Mouse (Mus musculus): Measurements from ENCODE around the gene Gm47791.

Gm47791 gene

DNA sequence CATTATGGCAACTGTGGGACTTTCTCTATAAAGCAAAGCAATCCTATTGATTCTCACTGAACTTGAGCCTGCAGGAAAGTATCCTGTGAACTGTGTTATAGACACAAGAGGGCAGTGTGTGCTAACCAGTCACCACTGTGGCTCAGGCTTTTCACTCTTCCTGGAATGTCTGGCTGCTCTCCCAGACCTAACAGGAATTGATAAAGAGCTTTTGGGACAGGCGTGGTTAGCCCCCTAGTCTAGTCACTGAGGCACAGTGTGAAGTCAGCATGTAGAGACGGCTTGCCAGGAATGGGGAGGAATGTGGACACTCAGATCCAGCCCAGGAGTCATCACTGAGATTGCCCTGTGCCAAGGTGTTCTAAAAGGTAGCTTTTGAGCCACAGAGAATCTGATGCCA is 16.4 kb upstream of the Gm47791 start:
- peak; percentile 51 for DNase-seq (ENCODE audit: low read depth, low spot score)

DNA sequence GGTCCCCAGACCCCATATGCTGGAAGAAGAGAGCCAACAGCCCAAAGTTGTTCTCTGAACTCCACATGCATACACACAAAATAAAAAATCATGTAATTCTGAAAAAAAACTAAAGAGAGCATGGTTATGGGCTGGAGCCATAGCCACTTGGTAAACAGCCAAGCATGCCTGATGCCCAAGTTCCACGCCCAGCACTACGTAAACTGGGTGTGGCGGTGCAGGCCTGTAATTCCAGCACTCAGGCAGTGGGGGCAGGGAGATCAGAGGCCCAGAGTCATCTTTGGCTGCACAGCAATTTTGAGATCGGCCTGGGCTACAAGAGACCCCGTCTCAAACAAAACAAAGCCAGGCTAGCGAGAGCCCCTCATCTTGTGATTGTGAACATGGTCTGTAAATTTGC is 14.5 kb upstream of the Gm47791 start:
- no peak for DNase-seq (ENCODE audit: low read depth, low spot score)

DNA sequence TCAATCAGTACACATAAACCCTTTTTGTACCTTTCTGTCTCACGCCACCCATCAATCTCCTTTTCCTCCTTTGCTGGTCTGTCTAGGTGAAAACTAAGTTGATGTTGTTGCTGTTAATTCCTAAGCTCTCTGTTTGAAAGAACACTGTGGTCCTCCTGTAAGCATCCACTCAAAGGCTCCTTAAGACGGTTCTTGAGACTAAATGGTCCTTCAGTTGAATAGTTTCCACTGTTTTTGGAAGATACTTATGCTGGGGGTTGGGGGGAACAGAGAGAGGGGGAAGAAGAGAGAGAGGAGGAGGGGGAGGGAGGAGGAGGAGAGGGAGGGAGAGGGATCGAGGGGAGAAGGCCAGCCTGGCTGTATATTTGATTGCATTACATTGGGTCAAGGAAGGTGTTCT is 12.5 kb upstream of the Gm47791 start:
- DNase-seq (ENCODE audit: low read depth, low spot score): no peak

DNA sequence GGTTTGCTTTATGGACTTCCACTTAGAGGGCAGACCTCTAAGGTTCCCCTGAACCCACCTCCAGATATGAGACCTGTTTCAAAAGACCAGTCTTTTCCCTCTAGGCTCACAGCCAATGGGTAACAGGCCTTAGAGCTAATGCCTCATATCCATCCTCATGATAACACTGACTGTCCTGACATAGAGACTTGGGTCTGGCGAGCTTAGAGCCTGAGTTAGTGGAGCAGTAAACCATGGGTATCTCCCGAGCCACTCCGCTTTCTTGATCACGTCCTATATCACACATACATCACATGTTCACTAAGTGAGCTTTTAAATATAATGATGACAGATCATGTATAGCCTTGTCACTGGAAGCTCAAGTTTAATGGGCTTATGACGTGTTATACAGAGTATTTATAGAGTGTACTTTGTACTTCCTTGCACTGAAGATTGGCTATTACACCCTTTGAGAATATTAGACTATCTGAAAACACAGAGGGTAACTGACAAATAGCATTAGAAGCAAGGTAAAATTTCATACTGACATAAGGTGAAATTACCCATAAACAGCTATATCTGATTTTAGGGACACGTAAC is 8.4 kb upstream of the Gm47791 start:
- DNase-seq (ENCODE audit: low read depth, low spot score): no peak

DNA sequence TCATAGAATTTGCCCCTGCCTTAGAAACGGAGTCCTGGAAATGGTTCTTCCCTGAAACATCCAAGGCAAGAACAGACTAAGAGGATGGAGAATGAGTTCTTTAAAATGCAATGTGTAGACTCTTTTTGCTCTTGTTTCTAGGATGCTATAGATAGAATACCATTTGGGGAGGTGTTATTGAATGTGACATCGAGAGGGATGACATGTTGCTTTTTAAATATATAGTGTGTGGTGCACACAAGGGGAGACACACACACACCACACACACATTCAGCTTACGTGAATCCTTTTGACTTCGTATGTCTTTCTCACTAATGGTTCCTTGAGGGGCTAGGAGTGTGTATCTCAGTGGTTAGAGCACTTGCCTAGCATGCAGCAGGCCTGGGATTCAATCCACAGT is 4.2 kb upstream of the Gm47791 start:
- DNase-seq (ENCODE audit: low read depth, low spot score): no peak

DNA sequence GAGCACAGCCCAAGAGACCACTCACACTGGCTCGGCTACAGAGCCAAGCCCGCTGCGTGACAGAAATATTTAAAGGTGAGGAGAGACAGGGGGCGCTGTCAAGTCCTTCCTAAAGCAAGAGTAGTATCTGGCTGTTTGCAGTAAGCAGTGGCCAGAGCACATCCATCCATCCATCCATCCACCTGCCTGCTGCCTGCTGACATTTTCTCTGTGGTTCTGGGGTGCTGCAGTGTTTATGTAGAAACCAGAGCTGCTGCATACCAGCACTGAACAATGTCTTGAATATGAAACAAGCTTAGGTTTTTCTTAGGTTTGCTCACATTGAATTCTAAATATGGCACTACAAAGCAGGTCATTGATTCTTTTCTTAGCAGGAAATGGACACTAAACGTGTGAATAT is 2.2 kb upstream of the Gm47791 start:
- no peak for DNase-seq (ENCODE audit: low read depth, low spot score)

DNA sequence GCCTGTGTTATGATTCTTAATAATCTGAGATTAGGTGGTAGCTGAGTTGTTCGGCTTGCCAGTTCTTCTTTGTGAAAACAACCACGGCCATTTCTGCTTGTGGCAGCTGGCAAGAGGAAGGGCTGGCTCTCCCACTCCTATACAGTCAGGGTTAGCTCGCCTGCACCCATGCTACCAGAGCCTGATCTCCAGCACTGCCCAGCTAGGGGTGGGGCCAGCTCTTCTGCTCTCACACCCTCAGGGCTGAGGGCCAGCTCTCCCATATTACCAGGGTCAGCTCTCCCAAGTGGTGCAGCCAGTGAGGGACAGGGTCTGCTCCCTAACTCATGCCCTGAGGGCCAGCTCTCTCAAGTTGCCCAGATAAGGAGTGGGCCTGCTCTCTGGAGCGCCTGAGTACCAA is 1.4 kb upstream of the Gm47791 start:
- no peak for DNase-seq (ENCODE audit: low read depth, low spot score)

DNA sequence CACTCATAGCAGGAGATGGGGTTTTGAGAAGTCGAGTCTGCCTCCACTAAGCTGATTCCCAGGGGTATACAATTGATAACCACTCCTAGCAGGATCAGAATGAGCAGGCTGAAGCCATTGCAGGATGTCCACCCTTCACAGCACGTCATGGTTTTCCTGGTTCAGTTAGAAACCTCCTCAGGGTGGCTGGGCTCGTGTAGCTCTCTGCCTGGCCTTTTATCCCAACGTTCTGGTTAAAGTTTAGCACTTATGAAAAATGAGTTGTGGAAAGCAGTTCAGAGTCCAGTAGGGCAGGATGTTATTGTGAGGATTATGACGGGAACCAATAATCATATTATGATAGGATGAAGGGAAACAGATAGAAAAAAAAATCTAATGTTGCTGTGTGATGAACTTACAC is 2.8 kb downstream of the Gm47791 start, which contains the start of gene Tm4sf20:
Gene Tm4sf20 (minus strand): TSS at position 193 of the 400 bp plus-strand sequence.
- DNase-seq (ENCODE audit: low read depth, low spot score): no peak

DNA sequence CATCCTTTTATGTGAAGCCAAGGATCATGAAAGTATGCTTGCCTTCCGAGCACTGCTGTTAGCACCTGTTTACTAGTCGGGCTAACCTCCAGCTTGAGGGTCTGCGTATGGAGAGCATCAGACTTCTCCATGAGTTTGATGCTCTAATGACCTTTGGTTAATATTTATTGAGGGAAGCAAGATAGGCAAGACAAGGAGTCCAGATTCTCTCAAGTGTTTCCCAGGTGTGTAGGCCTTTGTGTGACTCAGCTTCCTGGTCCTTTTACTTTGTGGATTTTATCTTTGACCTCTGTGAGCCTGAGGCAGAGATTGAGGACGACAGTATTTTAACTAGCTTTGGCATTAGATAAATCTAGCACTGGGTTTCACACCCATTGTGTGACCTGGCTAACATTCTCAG is 4.4 kb downstream of the Gm47791 start:
- DNase-seq (ENCODE audit: low read depth, low spot score): no peak

DNA sequence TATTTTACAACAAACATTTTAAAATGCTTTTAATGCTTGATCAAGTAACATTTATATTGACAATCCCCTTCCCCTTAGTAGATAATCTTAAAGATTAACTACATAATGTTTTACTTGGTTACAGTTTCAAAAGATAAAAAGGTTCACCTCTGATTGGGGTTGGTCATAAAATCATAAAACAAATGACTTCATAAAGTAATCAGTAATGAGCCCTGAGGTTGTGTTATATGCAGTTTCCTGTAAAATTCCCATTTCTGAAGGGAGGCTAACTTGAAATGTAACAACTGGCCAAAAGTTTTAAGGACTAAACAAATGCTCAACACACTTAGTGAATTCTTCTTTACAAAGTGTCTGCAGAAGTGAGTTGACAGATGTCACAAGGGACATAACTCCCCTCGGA is 4.8 kb downstream of the Gm47791 start:
- DNase-seq (ENCODE audit: low read depth, low spot score): no peak

DNA sequence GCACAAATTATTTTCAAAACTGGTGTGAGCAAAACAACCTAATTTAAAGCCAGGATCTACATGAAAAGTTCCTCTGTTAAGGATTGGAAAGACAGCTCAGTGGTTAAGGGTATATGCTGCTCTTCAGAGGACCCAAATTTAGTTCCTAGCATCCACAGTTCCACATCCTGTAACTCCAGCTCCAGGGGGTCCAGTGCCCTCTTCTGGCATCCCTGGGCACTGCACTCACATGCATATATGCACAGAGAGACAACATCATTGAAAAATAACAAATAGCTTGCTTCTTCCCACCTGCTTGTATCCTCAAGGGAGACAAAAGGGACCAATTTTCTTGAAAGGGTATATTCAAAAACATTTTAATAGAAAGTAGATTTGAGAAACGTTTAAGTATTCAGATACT is 8.8 kb downstream of the Gm47791 start:
- DNase-seq (ENCODE audit: low read depth, low spot score): no peak

DNA sequence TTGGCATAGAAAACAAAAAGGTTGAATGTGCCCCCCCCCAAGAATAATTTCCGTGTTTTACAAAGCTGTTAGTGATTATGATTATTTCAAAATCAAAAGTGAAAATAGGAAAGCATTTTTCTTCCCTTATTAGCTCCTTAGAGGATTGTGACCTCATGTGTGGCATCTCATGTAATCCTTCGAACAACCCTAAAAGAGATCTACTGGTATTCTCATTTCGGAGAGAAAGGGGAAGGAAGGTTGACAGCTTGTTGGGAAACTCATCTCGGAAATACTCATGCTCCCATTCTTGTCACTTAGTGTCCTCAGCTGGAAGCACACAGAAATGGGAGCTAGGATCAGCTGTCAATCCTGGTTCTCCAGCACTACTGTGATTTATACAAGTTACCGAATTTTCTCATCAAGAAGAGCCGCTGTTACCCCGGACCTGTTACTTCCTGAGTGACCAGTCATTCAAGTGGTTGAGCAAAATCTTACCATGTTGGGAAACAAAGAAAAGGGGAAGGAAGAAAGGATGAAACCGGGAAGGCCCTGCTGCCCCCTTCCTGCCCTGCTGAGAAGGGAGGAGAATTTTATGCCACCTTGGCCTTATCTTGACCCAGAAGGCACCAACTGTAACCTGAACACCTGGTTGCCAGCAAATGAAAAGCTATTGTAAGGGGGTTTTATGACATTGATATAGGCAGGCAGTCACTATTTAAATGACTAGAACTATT is 9.4 kb downstream of the Gm47791 start:
- no peak for DNase-seq (ENCODE audit: low read depth, low spot score)

DNA sequence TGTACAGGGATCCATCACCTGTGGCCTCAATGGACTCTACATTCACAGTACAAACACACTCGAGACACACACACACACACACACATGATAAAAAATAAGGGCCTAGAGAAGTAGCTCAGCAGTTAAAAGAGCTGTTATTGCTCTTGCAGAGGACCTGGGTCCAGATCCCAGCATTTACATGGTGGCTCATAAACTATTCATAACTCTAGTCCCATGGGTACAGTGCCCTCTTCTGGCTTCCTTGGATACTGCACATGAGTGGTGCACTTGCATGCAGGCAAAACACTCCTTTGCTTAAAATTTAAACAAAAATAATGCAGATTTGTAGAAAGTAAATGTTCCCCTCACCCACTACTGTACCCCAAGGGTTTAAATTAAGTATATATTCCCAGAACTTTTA is 11.5 kb downstream of the Gm47791 start:
- DNase-seq (ENCODE audit: low read depth, low spot score): no peak

DNA sequence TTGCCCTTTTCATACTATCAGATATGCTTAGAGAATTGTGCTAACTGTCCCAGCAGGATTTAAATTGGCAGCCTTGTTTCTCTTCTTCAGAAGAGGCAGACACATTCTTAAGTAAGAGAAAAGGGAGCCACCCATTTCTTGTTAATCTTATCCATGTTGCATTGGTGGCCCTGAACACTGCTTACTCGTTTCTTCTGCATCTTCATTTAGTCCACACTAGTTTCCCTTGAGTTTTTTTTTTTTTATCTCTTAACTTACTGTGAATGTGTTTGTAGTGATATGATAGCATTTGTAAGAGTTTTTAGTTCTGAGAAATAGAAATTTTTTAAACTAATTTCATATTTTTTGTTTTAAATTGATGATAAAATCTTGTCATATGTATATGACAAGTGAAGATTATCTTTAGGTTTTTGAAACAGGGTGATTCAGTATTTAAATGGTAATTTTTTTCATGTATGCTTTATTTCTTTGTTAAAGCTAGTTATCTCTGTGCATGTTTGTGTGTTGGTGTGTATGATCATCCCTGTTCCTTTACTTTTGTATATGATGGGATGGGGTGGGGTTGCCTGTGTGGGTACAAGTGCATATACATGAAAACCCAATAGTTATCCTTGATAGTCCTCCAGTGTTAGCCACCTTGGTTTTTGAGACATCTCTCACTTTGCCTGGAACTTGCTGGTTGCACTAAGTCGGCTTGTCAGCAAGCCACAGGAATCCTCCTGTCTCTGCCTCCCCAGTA is 23.2 kb downstream of the Gm47791 start:
- no peak for DNase-seq (ENCODE audit: low read depth, low spot score)

DNA sequence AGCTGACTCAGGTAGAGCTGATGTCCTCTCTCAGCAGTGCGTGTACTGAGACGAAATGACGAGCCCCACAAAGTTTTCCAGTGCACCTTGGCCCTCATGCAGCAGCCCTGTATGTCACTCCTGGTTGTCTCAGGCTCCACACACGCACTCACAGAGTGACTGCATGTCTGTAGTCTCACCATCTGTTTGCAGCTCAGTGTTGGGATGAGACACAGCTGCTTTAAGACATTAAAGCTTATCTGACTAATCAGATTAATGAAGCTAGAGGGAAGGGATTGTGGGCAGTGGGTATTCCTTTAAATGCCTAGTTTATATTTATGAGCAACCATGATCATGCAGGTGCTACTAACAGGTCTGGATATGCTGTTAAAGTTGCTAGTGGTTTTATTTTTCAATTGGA is 24.6 kb downstream of the Gm47791 start:
- no peak for DNase-seq (ENCODE audit: low read depth, low spot score)

DNA sequence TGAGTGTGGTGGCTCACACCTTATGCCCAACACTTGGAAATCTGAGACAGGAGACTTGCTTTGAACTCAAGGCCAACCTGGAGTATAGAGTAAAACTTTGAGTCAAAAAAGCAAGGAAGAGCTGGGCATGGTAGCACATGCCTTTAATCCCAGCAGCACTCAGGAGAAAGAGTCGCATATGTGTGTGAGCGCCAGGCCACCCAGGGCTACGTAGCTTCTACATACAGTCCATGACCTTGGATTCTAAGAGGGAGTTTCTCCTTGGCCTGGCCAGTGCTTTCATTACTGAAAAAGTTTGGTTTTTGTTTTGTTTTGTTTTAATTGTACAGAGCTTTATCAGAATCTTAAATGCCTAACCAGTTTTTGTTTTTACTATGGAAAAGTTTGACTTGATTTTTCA is 27.1 kb downstream of the Gm47791 start:
- DNase-seq (ENCODE audit: low read depth, low spot score): no peak

DNA sequence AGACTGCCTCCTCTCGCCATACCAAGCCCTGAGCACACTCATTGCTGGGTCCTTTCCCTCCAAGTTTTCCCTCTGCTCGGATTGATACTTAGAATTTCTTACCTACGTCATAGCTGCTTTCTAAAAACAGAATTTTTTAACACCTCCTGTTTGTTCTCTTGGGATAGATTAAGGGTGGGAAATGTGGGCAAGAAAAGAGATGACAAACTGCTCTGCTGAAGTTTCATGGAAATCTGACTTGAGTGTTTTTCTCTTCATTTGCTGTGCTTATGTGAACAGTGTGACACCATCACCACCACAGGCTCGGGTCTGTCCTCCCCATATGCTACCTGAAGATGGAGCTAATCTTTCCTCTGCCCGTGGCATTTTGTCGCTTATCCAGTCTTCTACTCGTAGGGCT is 29.5 kb downstream of the Gm47791 start:
- DNase-seq (ENCODE audit: low read depth, low spot score): no peak

DNA sequence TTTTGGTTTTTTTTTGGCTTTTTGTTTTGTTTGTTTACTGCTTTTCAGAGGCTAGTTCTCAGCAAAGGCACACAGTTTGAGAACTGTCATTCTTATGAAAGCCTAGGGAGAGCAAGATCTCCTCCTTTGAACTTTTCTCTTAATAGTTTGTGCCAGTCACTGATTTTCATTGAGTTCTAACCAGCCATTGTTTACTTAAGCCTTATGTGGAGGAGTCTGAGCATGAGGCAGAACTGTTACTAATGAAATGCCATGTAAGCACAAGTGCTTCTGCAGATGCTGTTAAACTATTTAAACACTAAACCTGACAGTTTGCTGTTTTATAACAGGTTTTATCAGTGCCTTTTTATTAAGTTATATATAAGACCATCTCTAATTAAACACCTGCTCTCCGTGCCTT is 33.0 kb downstream of the Gm47791 start:
- no peak for DNase-seq (ENCODE audit: low read depth, low spot score)

DNA sequence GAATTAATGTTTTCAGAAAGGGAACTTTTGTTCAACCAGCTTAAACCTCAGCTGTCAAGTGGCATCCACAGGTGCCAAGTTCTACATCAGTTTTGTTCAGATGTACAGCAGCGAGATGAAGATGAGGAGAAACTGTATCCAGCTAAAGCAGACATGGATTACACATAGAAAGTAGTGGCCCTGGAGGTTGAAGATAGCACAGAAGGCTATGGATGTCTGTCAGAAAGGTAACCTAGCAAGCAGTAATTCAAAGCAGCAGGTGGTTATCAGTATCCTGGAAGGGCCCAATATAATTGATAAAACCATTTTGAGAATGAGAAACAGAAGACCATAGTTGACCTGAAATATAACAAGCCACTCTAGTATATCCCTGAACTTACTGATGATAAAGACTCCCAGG is 37.7 kb downstream of the Gm47791 start:
- DNase-seq (ENCODE audit: low read depth, low spot score): no peak

DNA sequence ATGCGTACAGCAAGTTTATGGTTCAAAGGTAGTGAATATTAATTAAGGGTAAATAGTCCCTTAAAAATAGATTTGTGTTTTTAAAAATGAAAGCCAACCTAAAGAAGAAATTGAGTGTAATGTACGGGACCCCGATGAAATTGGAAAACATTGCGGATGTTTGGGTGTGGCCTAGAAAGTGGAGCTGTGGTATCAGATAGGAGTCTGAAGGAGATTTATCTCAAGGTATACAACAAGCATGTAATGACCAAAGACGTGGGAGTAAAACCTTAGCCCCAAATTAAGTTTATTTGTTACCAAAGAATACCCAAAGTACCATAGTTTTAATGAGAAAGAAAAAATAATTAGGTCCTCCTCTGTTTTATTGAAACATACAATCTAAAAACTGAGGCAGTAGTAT is 44.6 kb downstream of the Gm47791 start:
- DNase-seq (ENCODE audit: low read depth, low spot score): no peak

DNA sequence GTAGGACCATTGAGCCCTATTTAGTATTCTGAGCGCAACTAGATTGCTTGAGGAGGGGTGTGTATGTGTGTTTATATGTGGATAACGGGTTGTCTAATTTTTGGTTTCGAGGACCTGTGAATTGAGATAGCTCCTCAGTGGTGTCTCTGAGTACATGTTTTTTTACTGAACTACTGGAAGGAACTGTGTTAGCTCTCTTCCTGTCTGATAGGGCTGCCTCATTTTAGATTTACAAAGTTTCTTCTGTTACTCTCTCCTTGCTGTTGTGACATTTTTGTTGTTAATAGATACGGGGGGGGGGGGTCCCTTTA is 45.2 kb downstream of the Gm47791 start:
- no peak for DNase-seq (ENCODE audit: low read depth, low spot score)

DNA sequence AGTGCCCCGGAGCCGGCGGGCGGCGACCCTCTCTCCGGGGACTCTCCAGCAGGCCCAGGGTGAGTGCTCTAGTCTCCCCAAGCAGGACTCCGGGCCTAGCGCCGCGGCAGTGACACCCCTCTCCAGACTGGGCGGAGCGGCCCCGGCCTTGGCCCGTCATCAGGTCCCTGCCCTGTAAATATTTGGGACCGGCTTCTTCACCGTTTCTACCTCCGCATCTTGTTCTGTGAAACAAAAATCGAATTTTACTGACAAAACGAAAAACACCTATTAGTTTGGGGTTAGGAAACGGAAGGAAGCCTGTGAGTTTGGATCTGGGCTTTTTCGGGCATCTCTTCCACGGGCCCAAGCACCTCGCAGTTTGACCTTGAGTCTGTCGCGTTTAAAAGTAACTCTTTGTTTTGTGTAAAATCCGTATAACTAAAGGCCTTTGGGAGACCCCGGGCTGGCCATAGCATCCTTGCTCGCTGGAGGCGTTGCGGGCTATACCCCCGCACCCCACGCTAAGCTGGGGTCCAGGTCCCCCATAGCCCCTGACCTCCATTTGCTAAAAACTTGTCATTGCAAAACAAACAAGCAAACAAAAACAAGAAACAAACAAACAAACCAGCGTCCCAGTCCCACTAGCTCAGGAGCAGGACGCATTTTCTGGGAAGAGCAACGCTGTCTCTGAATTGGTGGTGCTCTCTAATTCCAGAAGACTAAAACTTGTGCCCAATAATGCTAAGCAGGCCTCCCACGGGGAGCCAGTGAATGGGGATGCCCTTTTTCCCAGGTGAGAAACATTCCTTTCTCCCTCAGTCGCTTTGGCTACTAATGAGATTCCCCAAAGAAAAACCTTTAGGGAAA is 45.8 kb downstream of the Gm47791 start:
- DNase-seq (ENCODE audit: low read depth, low spot score): no peak
